Mouse (Mus musculus): ENCODE measurements around the gene Gm28490. TPM values are rescaled to one million over a fixed set of nuclear protein-coding genes. Genes with fewer than 3 reads are reported as not detected.

Gm28490 gene
- not detected for polyA plus RNA-seq (2017; shearing (Covaris generic))

DNA sequence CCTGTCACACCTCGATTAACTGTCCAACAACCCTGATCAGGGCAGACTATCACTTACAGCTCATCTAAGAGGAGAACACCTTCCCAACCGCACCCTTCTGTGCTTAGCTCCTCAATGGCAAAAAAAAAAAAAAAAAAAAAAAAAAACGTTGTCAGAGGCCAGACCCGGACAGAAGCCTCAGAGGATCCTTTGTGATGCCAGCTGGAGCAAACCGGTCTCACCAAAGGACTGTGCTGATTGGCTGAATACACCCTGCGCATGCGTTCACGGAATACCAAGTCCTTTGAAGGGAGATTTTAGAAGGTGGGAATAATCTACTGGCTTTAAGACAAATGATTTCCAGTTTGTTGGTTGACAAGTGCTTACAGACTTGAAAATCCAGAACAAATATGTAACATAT is at the start of gene Gm28490:
Gm28490 (minus strand) TSS at position 101 of the 400 bp plus-strand sequence.

